Mouse (Mus musculus) MEL (cell line): ENCODE measurements at regions not wholly inside any gene's neighbourhood (a gene's known extent, or its start where the extent isn't known, plus 50 kb on each side); places are given as distances from the start of the nearest gene placed in this dataset.
"Not testable (repeated sequence)": the region's sequence is repeated elsewhere in the genome, so short reads cannot be mapped to it uniquely, and the experiment has no call there.

Source experiments
- DNase-seq: peaks from one replicate; pipeline ENCODE4 v3.0.0; 2011; ENCODE audit warnings: low read depth, low spot score
- H3K27ac ChIP-seq: 2 replicates; pipeline ENCODE4 v1.5.1; 2012; ENCODE audit warnings: low read depth, mild to moderate bottlenecking, control low read depth, low read length, moderate library complexity; ENCODE audit not compliant: control insufficient read depth
- H3K27me3 ChIP-seq, 2 experiments: fragments of 150-350 bp in 1 of 2; sonication (generic) in 1 of 2; 2 replicates each; pipeline ENCODE4 v1.6.1; 2012; ENCODE audit warnings: low read length in 2 of 2, mild to moderate bottlenecking in 2 of 2, improper control_type of control experiment in 1 of 2, moderate library complexity in 1 of 2; ENCODE audit not compliant: insufficient read depth in 2 of 2, control insufficient read depth in 1 of 2
- H3K36me3 ChIP-seq, 2 experiments: 2 replicates each; pipeline ENCODE4 v1.6.1; 2012 to 2014; ENCODE audit warnings: low read length in 2 of 2, improper control_type of control experiment in 1 of 2, inconsistent platforms in 1 of 2, mild to moderate bottlenecking in 1 of 2; ENCODE audit not compliant: insufficient read depth in 2 of 2, control insufficient read depth in 1 of 2
- H3K4me1 ChIP-seq, 2 experiments: fragments of 150-350 bp in 1 of 2; sonication (generic) in 1 of 2; 2 replicates each; pipeline ENCODE4 v1.6.1; 2012; ENCODE audit warnings: low read length in 2 of 2, improper control_type of control experiment in 1 of 2, mild to moderate bottlenecking in 1 of 2; ENCODE audit not compliant: insufficient read depth in 2 of 2, control insufficient read depth in 1 of 2
- H3K4me3 ChIP-seq, 2 experiments: fragments of 150-350 bp in 1 of 2; sonication (generic) in 1 of 2; 2 replicates each; pipeline ENCODE4 v1.5.1; 2012; ENCODE audit warnings: low read depth in 2 of 2, low read length in 2 of 2, mild to moderate bottlenecking in 2 of 2, moderate library complexity in 2 of 2, control low read depth in 1 of 2, improper control_type of control experiment in 1 of 2; ENCODE audit not compliant: control insufficient read depth in 1 of 2, insufficient read depth in 1 of 2
- H3K79me2 ChIP-seq: 2 replicates; pipeline ENCODE4 v1.6.1; 2012; ENCODE audit warnings: mild to moderate bottlenecking, low read length, moderate library complexity; ENCODE audit not compliant: control insufficient read depth, poor library complexity, insufficient read depth
- H3K9ac ChIP-seq: 2 replicates; pipeline ENCODE4 v1.6.1; 2012; ENCODE audit warnings: low read depth, mild to moderate bottlenecking, control low read depth, low read length, moderate library complexity; ENCODE audit not compliant: control insufficient read depth, poor library complexity, severe bottlenecking
- H3K9me3 ChIP-seq: fragments of 150-350 bp; sonication (generic); replicated peaks from 2 replicates; pipeline ENCODE4 v1.6.1; 2012; ENCODE audit warnings: mild to moderate bottlenecking, low read length, improper control_type of control experiment, moderate library complexity; ENCODE audit not compliant: insufficient read depth
- CHD1 ChIP-seq: IDR thresholded peaks from 2 replicates; pipeline ENCODE4 v1.6.1; 2012; ENCODE audit warnings: low read depth, mild to moderate bottlenecking, inconsistent platforms, low read length, improper control_type of control experiment
- CTCF ChIP-seq, 3 experiments: IDR thresholded peaks in 2 of 3; conservative IDR thresholded peaks in 1 of 3; 2 replicates each; pipeline ENCODE4 v1.5.1; 2011 to 2012; ENCODE audit warnings: low read length in 3 of 3, low read depth in 2 of 3, mild to moderate bottlenecking in 2 of 3, improper control_type of control experiment in 1 of 3, inconsistent platforms in 1 of 3, mixed read lengths in 1 of 3, moderate library complexity in 1 of 3; ENCODE audit not compliant: control insufficient read depth in 1 of 3, insufficient read depth in 1 of 3, poor library complexity in 1 of 3, severe bottlenecking in 1 of 3
- EP300 ChIP-seq, 2 experiments: IDR thresholded peaks; 2 replicates each; pipeline ENCODE4 v1.6.1; 2011; ENCODE audit warnings: improper control_type of control experiment in 2 of 2, low read length in 2 of 2, low read depth in 1 of 2, mild to moderate bottlenecking in 1 of 2
- GABPA ChIP-seq: IDR thresholded peaks from 2 replicates; pipeline ENCODE4 v1.6.1; 2012; ENCODE audit warnings: low read depth, mild to moderate bottlenecking, inconsistent platforms, low read length, improper control_type of control experiment, moderate library complexity
- GATA1 ChIP-seq: IDR thresholded peaks from 2 replicates; pipeline ENCODE4 v1.6.1; 2011; ENCODE audit warnings: low read depth, low read length, improper control_type of control experiment
- JUND ChIP-seq: IDR thresholded peaks from 2 replicates; pipeline ENCODE4 v1.6.1; 2011; ENCODE audit warnings: low read depth, mild to moderate bottlenecking, improper control_type of control experiment, low read length
- MAFK ChIP-seq: IDR thresholded peaks from 2 replicates; pipeline ENCODE4 v1.6.1; 2011; ENCODE audit warnings: low read depth, mild to moderate bottlenecking, low read length, improper control_type of control experiment, borderline replicate concordance
- MAZ ChIP-seq: IDR thresholded peaks from 2 replicates; pipeline ENCODE4 v1.6.1; 2012; ENCODE audit warnings: low read depth, mild to moderate bottlenecking, inconsistent platforms, low read length, improper control_type of control experiment
- MYB ChIP-seq: IDR thresholded peaks from 2 replicates; pipeline ENCODE4 v1.6.1; 2011; ENCODE audit warnings: mild to moderate bottlenecking, low read depth, low read length, improper control_type of control experiment
- MYC ChIP-seq: IDR thresholded peaks from 2 replicates; pipeline ENCODE4 v1.6.1; 2011; ENCODE audit warnings: low read depth, mild to moderate bottlenecking, low read length, improper control_type of control experiment, moderate library complexity
- NRF1 ChIP-seq: IDR thresholded peaks from 2 replicates; pipeline ENCODE4 v1.6.1; 2014; ENCODE audit warnings: low read depth, mild to moderate bottlenecking, inconsistent platforms, low read length, improper control_type of control experiment, moderate library complexity; ENCODE audit not compliant: poor library complexity, insufficient read depth, severe bottlenecking
- POLR2AphosphoS5 ChIP-seq: IDR thresholded peaks from 2 replicates; pipeline ENCODE4 v1.6.1; 2012; ENCODE audit warnings: low read depth, borderline replicate concordance, mild to moderate bottlenecking, inconsistent platforms, low read length, moderate library complexity, mixed read lengths
- RAD21 ChIP-seq: IDR thresholded peaks from 2 replicates; pipeline ENCODE4 v1.6.1; 2011; ENCODE audit warnings: mild to moderate bottlenecking, low read depth, low read length, improper control_type of control experiment
- RCOR1 ChIP-seq: IDR thresholded peaks from 2 replicates; pipeline ENCODE4 v1.6.1; 2012; ENCODE audit warnings: low read depth, mild to moderate bottlenecking, inconsistent platforms, low read length, improper control_type of control experiment
- SMC3 ChIP-seq: IDR thresholded peaks from 2 replicates; pipeline ENCODE4 v1.6.1; 2011; ENCODE audit warnings: low read depth, low read length, improper control_type of control experiment
- TBP ChIP-seq: IDR thresholded peaks from 2 replicates; pipeline ENCODE4 v1.8.0; 2011; ENCODE audit warnings: low read depth, low read length, improper control_type of control experiment
- TCF12 ChIP-seq: IDR thresholded peaks from 2 replicates; pipeline ENCODE4 v1.6.1; 2014; ENCODE audit warnings: low read depth, mild to moderate bottlenecking, inconsistent platforms, low read length, improper control_type of control experiment, moderate library complexity
- UBTF ChIP-seq: IDR thresholded peaks from 2 replicates; pipeline ENCODE4 v1.6.1; 2012; ENCODE audit warnings: low read depth, mild to moderate bottlenecking, inconsistent platforms, low read length, improper control_type of control experiment, moderate library complexity, borderline replicate concordance; ENCODE audit not compliant: insufficient read depth
- ZKSCAN1 ChIP-seq: IDR thresholded peaks from 2 replicates; pipeline ENCODE4 v1.6.1; 2012; ENCODE audit warnings: low read depth, mild to moderate bottlenecking, inconsistent platforms, low read length, improper control_type of control experiment, moderate library complexity
- ZNF384 ChIP-seq: IDR thresholded peaks from 2 replicates; pipeline ENCODE4 v1.6.1; 2012; ENCODE audit warnings: low read depth, mild to moderate bottlenecking, inconsistent platforms, low read length, improper control_type of control experiment

- H3K27ac ChIP-seq = no peak overlapping the region
- no peaks in the 10 kb centered on the region for H3K79me2 ChIP-seq
- no peak for DNase-seq
- no peak for TF ChIP-seq ZKSCAN1
- 0 out of 2 replicates have a peak, but pooled peaks have one; percentile 19 for TF ChIP-seq GATA1
- H3K9ac ChIP-seq = no peak overlapping the region
- no peak overlapping the region; a peak in 1 of 4 replicates for H3K4me3 ChIP-seq
- peaks cover 0 to 3% of the 10 kb centered on the region in 2 experiments; a peak in 1 of 4 replicates for H3K36me3 ChIP-seq
- peaks cover 3 to 5% of the 10 kb centered on the region in 2 experiments; a peak in 2 of 4 replicates for H3K4me1 ChIP-seq
- no peaks in the 10 kb centered on the region for H3K27me3 ChIP-seq
- no peaks in the 10 kb centered on the region for H3K9me3 ChIP-seq
Observed at GRCm38 (mm10) chr6:37785741-37786140, 84.9 kb upstream of the Trim24 start.

GRCm38 (mm10) chr6:37787858-37788257, 82.8 kb upstream of the Trim24 start:
- H3K9me3 ChIP-seq, H3K27me3 ChIP-seq, H3K27ac ChIP-seq, H3K9ac ChIP-seq, H3K36me3 ChIP-seq, H3K79me2 ChIP-seq, H3K4me1 ChIP-seq, DNase-seq, H3K4me3 ChIP-seq: not testable (repeated sequence)

GRCm38 (mm10) chr6:37790878-37791277, 79.7 kb upstream of the Trim24 start:
- H3K79me2 ChIP-seq = no peaks in the 10 kb centered on the region
- TF ChIP-seq UBTF (no peak), CTCF (IDR thresholded peaks at IDR 0.05 in 2 of 3, conservative IDR thresholded peaks at IDR 0.05 in 1 of 3; ENCODE audit: control insufficient read depth in 1 of 3, insufficient read depth in 1 of 3, low read depth in 2 of 3, low read length in 3 of 3, poor library complexity in 1 of 3, severe bottlenecking in 1 of 3) (no peak), MYC (no peak), TCF12 (no peak), EP300 (IDR thresholded peaks at IDR 0.05; ENCODE audit: low read depth in 1 of 2, low read length in 2 of 2) (no peak), NRF1 (no peak), JUND (no peak), POLR2AphosphoS5 (no peak), GABPA (no peak), MYB (no peak), MAFK (no peak), RAD21 (no peak), CHD1 (no peak), MAZ (no peak), GATA1 (no peak), TBP (no peak), RCOR1 (no peak), ZKSCAN1 (no peak), SMC3 (no peak), ZNF384 (no peak)

More at GRCm38 (mm10) chr6:37790878-37791277, 79.7 kb upstream of the Trim24 start:
- DNase-seq = no peak
- Histone ChIP-seq H3K9ac (no peak overlapping the region), H3K36me3 (no peaks in the 10 kb centered on the region), H3K4me3 (no peak overlapping the region), H3K4me1 (no peaks in the 10 kb centered on the region; a peak in 1 of 4 replicates), H3K27ac (no peak overlapping the region), H3K27me3 (no peaks in the 10 kb centered on the region), H3K9me3 (no peaks in the 10 kb centered on the region)
